Mouse (Mus musculus) cerebellum, postnatal 10 days (tissue): ENCODE measurements at regions not wholly inside any gene's neighbourhood (a gene's known extent, or its start where the extent isn't known, plus 50 kb on each side); places are given as distances from the start of the nearest gene placed in this dataset.

Experiments
- DNase-seq, 2 experiments: peaks; one replicate each; pipeline ENCODE4 v3.0.0; 2021; ENCODE audit warnings: mixed read lengths in 2 of 2

GRCm38 (mm10) chr6:8831204-8831603 is 52.9 kb upstream of the Ica1 start:
- peak; percentile 29 to 67 for DNase-seq

GRCm38 (mm10) chr6:8832924-8833323 is 54.6 kb upstream of the Ica1 start:
- no peak for DNase-seq

GRCm38 (mm10) chr6:8853657-8854056 is 75.4 kb upstream of the Ica1 start:
- no peak for DNase-seq

GRCm38 (mm10) chr6:8860581-8860980 is 82.3 kb upstream of the Ica1 start:
- DNase-seq: no peak

- no peak for DNase-seq
Measured at GRCm38 (mm10) chr6:8863843-8864620, 84.2 kb upstream of the Nxph1 start.

GRCm38 (mm10) chr6:8877373-8878070 is 70.7 kb upstream of the Nxph1 start:
- no peak for DNase-seq

- DNase-seq: no peak
Measured at GRCm38 (mm10) chr6:8893665-8894064, 54.6 kb upstream of the Nxph1 start.

GRCm38 (mm10) chr6:8896097-8896496 is 52.1 kb upstream of the Nxph1 start:
- DNase-seq: no peak

- DNase-seq: peak; percentile 29 to 45
Measured at GRCm38 (mm10) chr6:8896822-8897221, 51.4 kb upstream of the Nxph1 start.

GRCm38 (mm10) chr6:8897334-8897733 is 50.9 kb upstream of the Nxph1 start:
- DNase-seq: peak; percentile 73

GRCm38 (mm10) chr6:8898268-8898667 is 50.0 kb upstream of the Nxph1 start:
- no peak for DNase-seq
